Mouse (Mus musculus): ENCODE data around the gene Asb14.

- TF ChIP-seq CTCF (conservative IDR thresholded peaks at IDR 0.05; ENCODE audit: insufficient read depth, insufficient read length, low read depth, low read length) (no peak), POLR2A (IDR thresholded peaks at IDR 0.05; ENCODE audit: low read depth, low read length) (no peak)
Measured at GRCm38 (mm10) chr14:26858364-26858763, 36.0 kb upstream of the Asb14 start.

Data from kidney, adult 2 months (tissue).